Mouse (Mus musculus) subcutaneous adipose tissue, adult 2 months (tissue): ENCODE results near the gene Pde4b. TPM values are rescaled to one million over a fixed set of nuclear protein-coding genes. Genes with fewer than 3 reads are reported as not detected.

ENCODE experiments used
- polyA plus RNA-seq: library from polyadenylated mRNA; depleted of rRNA; stranded (reverse); fragments of >200 nt; gene quantifications from 2 replicates; pipeline ENCODE4 v1.2.3, GENCODE M21; 2012; ENCODE audit warnings: low replicate concordance; rRNA removed

Pde4b gene
- polyA plus RNA-seq: 5.5 and 13.8 TPM in 2 replicates

GRCm38 (mm10) chr4:102087091-102087565 is at the start of gene Pde4b:
Pde4b (plus strand) TSS chr4:102087543.

Other genes with a start within 250 kb of the Pde4b start
- not detected in 2 replicates for gene B020004J07Rik, start 243.5 kb upstream of the Pde4b start, polyA plus RNA-seq
- not detected in 2 replicates for gene C130073F10Rik, start 193.8 kb upstream of the Pde4b start, polyA plus RNA-seq
- gene Gm12800, start 178.4 kb upstream of the Pde4b start, polyA plus RNA-seq: not detected in 2 replicates
- gene Gm12794, start 147.1 kb upstream of the Pde4b start, polyA plus RNA-seq: not detected in 2 replicates
- gene Gm12790, start 106.5 kb upstream of the Pde4b start, polyA plus RNA-seq: not detected in 2 replicates
- gene Gm12789, start 100.9 kb upstream of the Pde4b start, polyA plus RNA-seq: not detected in 2 replicates